Mouse (Mus musculus): ENCODE results near the gene Nrxn2. TPM values are rescaled to one million over a fixed set of nuclear protein-coding genes. Genes with fewer than 3 reads are reported as not detected.

Gene Nrxn2
- polyA plus RNA-seq, 1 experiment from 2014 or later, result 1.6 TPM

GRCm38 (mm10) chr19:6513389-6514139 lies 95.0 kb downstream of the Nrxn2 start:
- Histone ChIP-seq H3K9ac (ENCODE audit: low read depth, low read length) (no peak overlapping the region), H3K4me1 (replicated peaks; ENCODE audit: control insufficient read depth, insufficient read depth, low read length) (peaks cover 10% of the 10 kb centered on the region), H3K9me3 (ENCODE audit: control insufficient read depth, low read length) (no peaks in the 10 kb centered on the region), H3K27me3 (replicated peaks; ENCODE audit: control insufficient read depth, insufficient read depth, low read length) (peaks cover 38% of the 10 kb centered on the region), H3K36me3 (ENCODE audit: control insufficient read depth, insufficient read depth, low read length) (no peaks in the 10 kb centered on the region), H3K4me2 (no peak overlapping the region), H3K4me3 (ENCODE audit: low read depth, low read length) (no peak overlapping the region), H3K27ac (ENCODE audit: low read depth, low read length) (no peak overlapping the region)
- 9% methylated on average over 15 of the region's 15 CpGs for WGBS
- ATAC-seq (replicated peaks; ENCODE audit: low FRiP score) (no peak), DNase-seq (ENCODE audit: low spot score) (no peak)

- Histone ChIP-seq H3K4me1 (replicated peaks; ENCODE audit: control insufficient read depth, insufficient read depth, low read length) (peaks cover 10% of the 10 kb centered on the region), H3K27me3 (replicated peaks; ENCODE audit: control insufficient read depth, insufficient read depth, low read length) (peaks cover 29% of the 10 kb centered on the region), H3K4me3 (ENCODE audit: low read depth, low read length) (no peak overlapping the region), H3K4me2 (no peak overlapping the region), H3K9ac (ENCODE audit: low read depth, low read length) (no peak overlapping the region), H3K9me3 (ENCODE audit: control insufficient read depth, low read length) (no peaks in the 10 kb centered on the region), H3K36me3 (ENCODE audit: control insufficient read depth, insufficient read depth, low read length) (no peaks in the 10 kb centered on the region), H3K27ac (ENCODE audit: low read depth, low read length) (no peak overlapping the region)
- no peak for DNase-seq (ENCODE audit: low spot score)
- no peak for ATAC-seq (replicated peaks; ENCODE audit: low FRiP score)
- 63% methylated on average over 6 of the region's 6 CpGs for WGBS
These were observed 96.4 kb downstream of the Nrxn2 start for GRCm38 (mm10) chr19:6514940-6515339.

GRCm38 (mm10) chr19:6515448-6515847 lies 96.9 kb downstream of the Nrxn2 start:
- no peaks in the 10 kb centered on the region for H3K36me3 ChIP-seq (ENCODE audit: control insufficient read depth, insufficient read depth, low read length)
- no peaks in the 10 kb centered on the region for H3K9me3 ChIP-seq (ENCODE audit: control insufficient read depth, low read length)
- peaks cover 29% of the 10 kb centered on the region for H3K27me3 ChIP-seq (replicated peaks; ENCODE audit: control insufficient read depth, insufficient read depth, low read length)
- H3K27ac ChIP-seq (ENCODE audit: low read depth, low read length), result no peak overlapping the region
- WGBS, result 47% methylated on average over 5 of the region's 5 CpGs
- ATAC-seq (replicated peaks; ENCODE audit: low FRiP score) (no peak), DNase-seq (ENCODE audit: low spot score) (no peak)
- H3K4me1 ChIP-seq (replicated peaks; ENCODE audit: control insufficient read depth, insufficient read depth, low read length), result peaks cover 10% of the 10 kb centered on the region
- H3K4me3 ChIP-seq (ENCODE audit: low read depth, low read length), result no peak overlapping the region
- H3K9ac ChIP-seq (ENCODE audit: low read depth, low read length), result no peak overlapping the region
- H3K4me2 ChIP-seq, result no peak overlapping the region

DNA sequence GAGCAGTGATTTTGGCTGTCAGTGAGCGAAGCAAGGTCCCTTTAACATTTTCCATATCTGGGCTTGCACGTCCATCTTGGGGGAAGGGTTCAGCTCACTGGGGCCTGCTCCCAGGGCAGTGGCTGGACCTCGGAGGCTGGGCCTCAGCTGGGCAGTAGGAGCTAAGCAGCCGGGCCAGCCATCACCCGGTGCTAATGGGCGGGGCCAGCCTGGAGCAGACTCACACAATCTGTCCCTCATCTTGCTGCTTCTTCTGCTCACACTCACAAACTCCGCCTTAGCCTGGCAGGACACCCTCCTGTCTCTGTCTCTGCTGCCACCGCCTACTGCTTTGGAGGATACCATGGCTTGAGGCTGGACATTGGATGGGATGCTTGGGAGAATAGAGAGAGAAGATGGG lies 97.6 kb downstream of the Nrxn2 start:
- 62% methylated on average over 8 of the region's 8 CpGs for WGBS
- no peak overlapping the region for H3K9ac ChIP-seq (ENCODE audit: low read depth, low read length)
- ATAC-seq (replicated peaks; ENCODE audit: low FRiP score), result no peak
- H3K4me1 ChIP-seq (replicated peaks; ENCODE audit: control insufficient read depth, insufficient read depth, low read length), result peaks cover 10% of the 10 kb centered on the region
- H3K36me3 ChIP-seq (ENCODE audit: control insufficient read depth, insufficient read depth, low read length), result no peaks in the 10 kb centered on the region
- H3K27me3 ChIP-seq (replicated peaks; ENCODE audit: control insufficient read depth, insufficient read depth, low read length), result peaks cover 29% of the 10 kb centered on the region
- no peaks in the 10 kb centered on the region for H3K9me3 ChIP-seq (ENCODE audit: control insufficient read depth, low read length)
- H3K27ac ChIP-seq (ENCODE audit: low read depth, low read length), result no peak overlapping the region
- DNase-seq (ENCODE audit: low spot score), result no peak
- H3K4me3 ChIP-seq (ENCODE audit: low read depth, low read length), result no peak overlapping the region
- no peak overlapping the region; the same call in 1 of the 2 replicates for H3K4me2 ChIP-seq

DNA sequence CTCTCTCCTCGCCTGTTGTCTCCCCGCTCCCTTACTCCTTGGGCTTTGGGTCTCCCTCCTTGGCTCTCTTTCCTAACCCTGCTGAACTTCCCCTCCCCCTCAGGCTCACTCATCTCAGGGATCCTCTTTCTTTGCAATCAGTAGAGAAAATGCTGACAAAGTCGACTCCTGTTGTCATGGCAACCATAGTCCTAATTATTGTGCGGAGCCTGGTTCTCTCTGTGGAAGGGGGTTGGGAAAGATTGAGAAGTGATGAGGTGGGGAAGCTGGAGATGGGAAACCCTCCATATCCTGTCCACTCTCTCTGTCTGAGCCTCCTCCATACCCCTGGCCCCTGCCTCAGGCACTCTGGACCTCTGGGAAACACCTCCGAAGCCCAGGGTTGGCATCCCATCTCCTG lies 100.1 kb downstream of the Nrxn2 start:
- Histone ChIP-seq H3K4me1 (replicated peaks; ENCODE audit: control insufficient read depth, insufficient read depth, low read length) (peaks cover 10% of the 10 kb centered on the region), H3K4me2 (no peak overlapping the region), H3K27me3 (replicated peaks; ENCODE audit: control insufficient read depth, insufficient read depth, low read length) (peaks cover 10% of the 10 kb centered on the region), H3K9ac (ENCODE audit: low read depth, low read length) (no peak overlapping the region), H3K36me3 (ENCODE audit: control insufficient read depth, insufficient read depth, low read length) (no peaks in the 10 kb centered on the region), H3K9me3 (ENCODE audit: control insufficient read depth, low read length) (no peaks in the 10 kb centered on the region), H3K27ac (ENCODE audit: low read depth, low read length) (no peak overlapping the region), H3K4me3 (ENCODE audit: low read depth, low read length) (no peak overlapping the region)
- ATAC-seq (replicated peaks; ENCODE audit: low FRiP score) (no peak), DNase-seq (ENCODE audit: low spot score) (no peak)
- 42% methylated on average over 5 of the region's 5 CpGs for WGBS

GRCm38 (mm10) chr19:6519483-6519882 lies 101.0 kb downstream of the Nrxn2 start:
- no peak overlapping the region for H3K9ac ChIP-seq (ENCODE audit: low read depth, low read length)
- H3K4me1 ChIP-seq (replicated peaks; ENCODE audit: control insufficient read depth, insufficient read depth, low read length), result peaks cover 2% of the 10 kb centered on the region; the same call in 1 of the 2 replicates
- H3K4me2 ChIP-seq, result no peak overlapping the region
- no peak overlapping the region for H3K27ac ChIP-seq (ENCODE audit: low read depth, low read length)
- H3K36me3 ChIP-seq (ENCODE audit: control insufficient read depth, insufficient read depth, low read length), result no peaks in the 10 kb centered on the region
- H3K9me3 ChIP-seq (ENCODE audit: control insufficient read depth, low read length), result no peaks in the 10 kb centered on the region
- no peak for ATAC-seq (replicated peaks; ENCODE audit: low FRiP score)
- no peak overlapping the region for H3K4me3 ChIP-seq (ENCODE audit: low read depth, low read length)
- 40% methylated on average over 2 of the region's 2 CpGs for WGBS
- no peak for DNase-seq (ENCODE audit: low spot score)
- peaks cover 2% of the 10 kb centered on the region; the same call in 1 of the 2 replicates for H3K27me3 ChIP-seq (replicated peaks; ENCODE audit: control insufficient read depth, insufficient read depth, low read length)

- Histone ChIP-seq H3K9ac (ENCODE audit: low read depth, low read length) (no peak overlapping the region), H3K4me1 (replicated peaks; ENCODE audit: control insufficient read depth, insufficient read depth, low read length) (no peaks in the 10 kb centered on the region), H3K9me3 (ENCODE audit: control insufficient read depth, low read length) (no peaks in the 10 kb centered on the region), H3K27me3 (replicated peaks; ENCODE audit: control insufficient read depth, insufficient read depth, low read length) (no peaks in the 10 kb centered on the region), H3K36me3 (ENCODE audit: control insufficient read depth, insufficient read depth, low read length) (no peaks in the 10 kb centered on the region), H3K4me2 (no peak overlapping the region), H3K4me3 (ENCODE audit: low read depth, low read length) (no peak overlapping the region), H3K27ac (ENCODE audit: low read depth, low read length) (no peak overlapping the region)
- no peak for DNase-seq (ENCODE audit: low spot score)
- ATAC-seq (replicated peaks; ENCODE audit: low FRiP score), result no peak
- 74% methylated on average over 3 of the region's 3 CpGs for WGBS
These were observed 103.1 kb downstream of the Nrxn2 start for GRCm38 (mm10) chr19:6521630-6522029.

DNA sequence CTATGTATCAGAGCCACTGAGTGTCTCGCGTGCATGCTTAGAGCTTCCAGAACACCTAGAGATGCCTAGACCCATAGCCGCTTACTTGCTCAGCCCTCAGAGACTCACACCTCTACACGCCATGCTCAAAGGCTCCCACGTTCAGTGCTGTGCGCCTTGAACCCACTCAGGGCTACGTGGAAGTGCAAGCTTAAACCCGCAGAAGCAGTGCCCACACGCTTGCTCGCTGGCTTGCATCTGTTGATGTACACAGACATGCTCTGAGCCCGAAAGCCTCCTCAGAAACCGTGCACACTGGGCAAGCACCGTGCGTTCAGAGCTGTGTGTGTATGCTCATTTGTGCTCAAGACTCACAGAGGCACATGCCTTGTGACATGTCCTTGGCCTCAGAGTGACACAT lies 103.8 kb downstream of the Nrxn2 start:
- ATAC-seq (replicated peaks; ENCODE audit: low FRiP score), result no peak
- WGBS, result 86% methylated on average over 14 of the region's 14 CpGs
- Histone ChIP-seq H3K36me3 (ENCODE audit: control insufficient read depth, insufficient read depth, low read length) (no peaks in the 10 kb centered on the region), H3K27me3 (replicated peaks; ENCODE audit: control insufficient read depth, insufficient read depth, low read length) (no peaks in the 10 kb centered on the region), H3K4me3 (ENCODE audit: low read depth, low read length) (no peak overlapping the region), H3K27ac (ENCODE audit: low read depth, low read length) (no peak overlapping the region), H3K4me2 (no peak overlapping the region), H3K9me3 (ENCODE audit: control insufficient read depth, low read length) (no peaks in the 10 kb centered on the region), H3K9ac (ENCODE audit: low read depth, low read length) (no peak overlapping the region), H3K4me1 (replicated peaks; ENCODE audit: control insufficient read depth, insufficient read depth, low read length) (no peaks in the 10 kb centered on the region)
- DNase-seq (ENCODE audit: low spot score), result no peak

GRCm38 (mm10) chr19:6525023-6525422 lies 106.5 kb downstream of the Nrxn2 start:
- no peak overlapping the region for H3K27ac ChIP-seq (ENCODE audit: low read depth, low read length)
- no peaks in the 10 kb centered on the region for H3K4me1 ChIP-seq (replicated peaks; ENCODE audit: control insufficient read depth, insufficient read depth, low read length)
- no peaks in the 10 kb centered on the region for H3K36me3 ChIP-seq (ENCODE audit: control insufficient read depth, insufficient read depth, low read length)
- ATAC-seq (replicated peaks; ENCODE audit: low FRiP score) (no peak), DNase-seq (ENCODE audit: low spot score) (no peak)
- peaks cover 15% of the 10 kb centered on the region for H3K27me3 ChIP-seq (replicated peaks; ENCODE audit: control insufficient read depth, insufficient read depth, low read length)
- no peak overlapping the region for H3K4me3 ChIP-seq (ENCODE audit: low read depth, low read length)
- no peak overlapping the region for H3K9ac ChIP-seq (ENCODE audit: low read depth, low read length)
- WGBS, result 76% methylated on average over 4 of the region's 4 CpGs
- no peak overlapping the region for H3K4me2 ChIP-seq
- H3K9me3 ChIP-seq (ENCODE audit: control insufficient read depth, low read length), result no peaks in the 10 kb centered on the region
